Mouse (Mus musculus): ENCODE measurements at regions not wholly inside any gene's neighbourhood (a gene's known extent, or its start where the extent isn't known, plus 50 kb on each side); places are given as distances from the start of the nearest gene placed in this dataset.

DNA sequence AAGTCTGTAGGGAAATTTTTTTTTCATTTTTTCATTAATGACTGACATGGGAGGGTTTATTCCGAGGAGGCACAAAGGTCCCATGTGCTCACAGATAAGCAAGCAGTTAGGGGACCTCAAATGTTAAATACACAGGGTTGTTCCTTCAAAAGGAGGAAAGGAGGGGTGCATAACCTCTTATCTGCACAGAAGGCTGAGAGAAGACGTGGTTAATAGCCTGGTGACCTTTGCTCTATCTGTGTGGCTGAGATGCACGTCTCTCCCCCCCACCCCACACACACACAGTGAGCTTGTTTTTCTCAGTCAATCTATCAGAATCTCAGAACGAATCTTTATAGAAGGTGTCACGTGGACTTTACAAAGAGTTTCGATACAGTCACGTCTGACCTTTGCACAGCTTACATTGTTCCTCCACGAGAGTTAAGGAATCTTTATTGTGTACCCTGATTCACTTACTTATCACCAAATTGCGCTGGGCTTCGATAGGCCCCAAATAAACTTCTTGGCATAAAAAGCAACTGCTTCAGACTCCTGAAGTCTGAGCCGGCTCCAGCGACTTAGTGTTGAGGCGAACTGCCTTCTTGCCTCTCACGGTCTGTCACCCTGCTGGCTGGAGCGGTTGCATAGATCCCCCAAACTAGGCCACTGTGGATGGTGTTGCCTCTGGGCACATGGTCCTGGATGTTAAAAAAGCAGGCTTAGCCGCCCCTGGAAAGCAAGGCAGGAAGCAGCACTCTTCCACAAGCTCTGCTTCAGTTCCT lies 63.1 kb upstream of the Ppm1b start:
- H3K36me3 ChIP-seq: no peaks in the 10 kb centered on the region
- no peak overlapping the region for H3K27ac ChIP-seq (replicated peaks)
- H3K9ac ChIP-seq (replicated peaks): no peak overlapping the region
- H3K4me3 ChIP-seq: no peak overlapping the region
- no peaks in the 10 kb centered on the region for H3K4me1 ChIP-seq
- no peak overlapping the region for H3K4me2 ChIP-seq (replicated peaks)
- H3K9me3 ChIP-seq: no peaks in the 10 kb centered on the region
- 81% methylated on average over 16 of the region's 16 CpGs for WGBS
- H3K27me3 ChIP-seq: no peaks in the 10 kb centered on the region
- ATAC-seq (ENCODE audit: low FRiP score, low read depth): no peak

DNA sequence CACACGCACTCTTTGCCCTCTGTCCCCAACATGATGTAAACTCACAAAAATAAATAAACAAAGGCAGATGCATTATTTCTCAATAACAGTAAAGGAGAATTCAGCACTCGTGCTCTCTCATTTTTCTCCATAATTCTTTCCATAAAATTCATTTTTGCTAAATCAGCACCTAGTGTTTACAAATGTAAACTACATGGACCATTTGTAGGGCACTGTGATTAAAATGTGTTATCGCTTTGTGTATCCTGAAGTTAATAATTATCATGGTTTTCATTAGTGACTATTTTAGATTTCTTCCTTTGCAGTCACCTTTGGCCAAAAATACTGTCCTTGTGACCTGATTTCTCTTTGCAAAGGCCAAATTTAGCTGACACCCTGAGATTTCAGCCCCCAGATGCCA lies 61.0 kb upstream of the Ppm1b start:
- Histone ChIP-seq H3K36me3 (no peaks in the 10 kb centered on the region), H3K9ac (replicated peaks) (no peak overlapping the region), H3K27ac (replicated peaks) (no peak overlapping the region), H3K4me3 (no peak overlapping the region), H3K4me2 (replicated peaks) (no peak overlapping the region), H3K4me1 (no peaks in the 10 kb centered on the region), H3K9me3 (no peaks in the 10 kb centered on the region), H3K27me3 (no peaks in the 10 kb centered on the region)
- ATAC-seq (ENCODE audit: low FRiP score, low read depth): no peak
- 88% methylated on average over 3 of the region's 3 CpGs for WGBS

GRCm38 (mm10) chr17:84896572-84896971 lies 60.0 kb upstream of the Ppm1b start:
- 85% methylated on average over 5 of the region's 5 CpGs for WGBS
- no peaks in the 10 kb centered on the region for H3K36me3 ChIP-seq

GRCm38 (mm10) chr17:84898407-84898806 lies 58.1 kb upstream of the Ppm1b start:
- H3K27ac ChIP-seq (replicated peaks): no peak overlapping the region
- ATAC-seq (ENCODE audit: low FRiP score, low read depth): no peak
- 92% methylated on average over 4 of the region's 4 CpGs for WGBS
- no peaks in the 10 kb centered on the region for H3K27me3 ChIP-seq
- no peaks in the 10 kb centered on the region for H3K36me3 ChIP-seq
- H3K9me3 ChIP-seq: no peaks in the 10 kb centered on the region
- H3K4me2 ChIP-seq (replicated peaks): no peak overlapping the region
- no peaks in the 10 kb centered on the region for H3K4me1 ChIP-seq
- no peak overlapping the region for H3K9ac ChIP-seq (replicated peaks)
- H3K4me3 ChIP-seq: no peak overlapping the region

More at GRCm38 (mm10) chr17:84896572-84896971, 60.0 kb upstream of the Ppm1b start:
- H3K4me1 ChIP-seq: no peaks in the 10 kb centered on the region
- H3K27ac ChIP-seq (replicated peaks): no peak overlapping the region
- ATAC-seq (ENCODE audit: low FRiP score, low read depth): no peak
- H3K4me2 ChIP-seq (replicated peaks): no peak overlapping the region
- no peak overlapping the region for H3K4me3 ChIP-seq
- H3K9me3 ChIP-seq: no peaks in the 10 kb centered on the region
- H3K9ac ChIP-seq (replicated peaks): no peak overlapping the region
- H3K27me3 ChIP-seq: no peaks in the 10 kb centered on the region

DNA sequence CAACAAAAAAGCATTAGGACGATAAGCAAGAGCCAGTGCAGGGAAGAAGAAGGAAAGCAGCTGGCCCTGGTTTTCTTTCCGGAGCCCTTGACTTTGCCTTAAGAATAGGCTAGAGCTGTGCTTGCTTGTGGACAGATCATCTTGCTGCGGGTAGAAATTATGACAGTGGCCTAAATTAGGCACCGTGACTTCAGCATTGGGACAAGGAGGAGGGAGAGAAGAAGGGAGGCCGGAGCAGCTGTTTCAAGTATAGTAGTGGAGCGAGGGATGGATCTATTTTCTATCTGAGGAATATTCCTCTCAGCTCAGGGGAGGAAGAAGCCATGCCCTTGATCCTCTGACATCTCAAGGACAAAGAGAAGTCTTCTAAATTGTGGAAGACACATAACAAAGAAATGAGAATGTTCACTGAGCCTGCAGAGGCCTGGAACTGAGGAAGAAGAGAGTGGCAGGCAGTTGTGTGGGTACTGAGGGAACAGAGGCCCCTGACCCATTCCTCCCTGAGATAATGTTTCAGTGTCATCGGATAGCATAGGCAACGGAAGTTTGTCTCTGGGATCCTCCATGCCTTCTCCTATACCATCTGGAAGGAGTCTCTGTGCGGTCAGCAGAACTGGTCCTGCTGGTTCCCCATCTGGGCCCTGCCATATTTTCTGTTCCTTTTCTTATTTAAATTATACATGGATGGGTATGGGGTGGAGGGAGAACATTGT lies 52.8 kb upstream of the Ppm1b start:
- Histone ChIP-seq H3K27ac (replicated peaks) (no peak overlapping the region), H3K9ac (replicated peaks) (no peak overlapping the region), H3K4me3 (no peak overlapping the region), H3K9me3 (no peaks in the 10 kb centered on the region), H3K27me3 (no peaks in the 10 kb centered on the region), H3K36me3 (no peaks in the 10 kb centered on the region), H3K4me2 (replicated peaks) (no peak overlapping the region), H3K4me1 (no peaks in the 10 kb centered on the region)
- ATAC-seq (ENCODE audit: low FRiP score, low read depth): no peak
- 90% methylated on average over 9 of the region's 9 CpGs for WGBS

All from midbrain, embryonic 12.5 days (tissue).